Mouse (Mus musculus): Measurements from ENCODE around the gene Fgf12. TPM values are rescaled to one million over a fixed set of nuclear protein-coding genes. Genes with fewer than 3 reads are reported as not detected.

The Fgf12 gene
- total and polyA plus RNA-seq, 2 experiments from 2014 or later, result 56.9 to 64.0 TPM

DNA sequence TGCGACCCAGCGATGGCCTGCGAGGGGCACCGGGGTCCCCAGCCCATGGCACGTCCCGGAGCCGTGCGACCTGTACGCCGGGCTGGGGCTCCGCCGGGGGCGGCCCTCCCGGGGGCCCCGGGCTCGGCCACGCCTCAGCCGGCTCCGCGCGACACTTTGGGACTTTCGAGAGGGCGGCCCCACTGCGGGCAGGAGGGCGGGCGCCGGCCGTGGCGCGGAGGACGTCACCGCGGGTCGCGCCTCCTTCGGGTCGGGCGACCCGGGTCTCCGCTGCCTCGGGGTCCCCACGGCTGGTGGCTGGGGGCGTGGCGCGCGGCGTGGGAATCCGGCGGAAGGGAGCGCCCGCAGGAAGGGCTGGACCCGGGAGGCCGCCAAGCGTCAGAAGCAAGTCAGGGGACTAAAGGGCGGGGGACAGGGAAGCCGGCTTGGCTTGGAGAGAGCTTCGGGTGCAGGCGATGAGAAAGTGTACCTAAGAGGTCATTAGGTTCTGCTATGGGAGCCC is 188.1 kb downstream of the Fgf12 start:
- WGBS, result under 1% methylated on average over 53 of the region's 58 CpGs
- ATAC-seq (ENCODE audit: low FRiP score), result peak; percentile 74
- TF ChIP-seq CTCF (IDR thresholded peaks at IDR 0.05), result no peak
- Histone ChIP-seq H3K4me1 (ENCODE audit: insufficient read depth, low read length) (no peaks in the 10 kb centered on the region), H3K36me3 (ENCODE audit: insufficient read depth, low read length) (no peaks in the 10 kb centered on the region), H3K4me3 (ENCODE audit: low read depth, low read length) (peak overlapping the region; percentile 78), H3K4me2 (ENCODE audit: low read depth, low read length, poor library complexity, severe bottlenecking) (peak overlapping the region; percentile 99), H3K27me3 (ENCODE audit: insufficient read depth, low read length) (peaks cover 4% of the 10 kb centered on the region; the same call in 1 of the 2 replicates), H3K9ac (replicated peaks; ENCODE audit: low read length, poor library complexity, severe bottlenecking) (peak overlapping the region; percentile 57), H3K27ac (ENCODE audit: low read depth, low read length) (no peak overlapping the region), H3K9me3 (ENCODE audit: low read length) (no peaks in the 10 kb centered on the region)
- peak; percentile 27 for DNase-seq (ENCODE audit: low spot score)

DNA sequence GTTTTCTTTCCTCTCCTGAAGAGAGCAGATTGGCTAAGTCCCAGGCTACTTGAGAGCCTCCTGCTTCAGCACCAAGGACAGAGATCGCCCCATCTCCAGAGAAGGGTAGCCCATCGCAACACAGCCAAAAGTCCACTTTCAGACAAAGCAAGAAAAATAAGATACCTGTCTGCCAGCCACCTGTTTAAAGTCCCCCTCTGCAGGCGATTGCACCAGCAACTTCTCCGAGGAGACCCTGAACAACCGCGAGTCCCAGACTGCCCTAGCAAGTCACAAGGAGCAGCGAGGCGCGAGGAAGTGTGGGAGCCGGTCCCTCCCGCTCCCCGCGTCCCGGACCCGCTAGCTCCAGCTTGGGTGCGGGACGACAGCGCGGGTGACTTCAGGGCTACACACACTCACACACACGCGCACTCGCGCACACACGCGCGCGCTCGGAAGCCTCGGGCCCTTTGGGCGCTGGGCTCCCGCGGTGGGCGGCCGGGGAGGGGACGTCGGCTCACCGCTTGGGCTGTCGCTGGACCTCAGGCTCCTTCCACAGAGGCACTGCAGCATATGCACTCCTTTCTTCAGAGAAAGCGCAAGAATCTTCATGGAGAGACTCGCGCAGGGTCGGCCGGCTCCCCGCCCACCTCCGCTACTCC is 188.7 kb downstream of the Fgf12 start:
- H3K9ac ChIP-seq (replicated peaks; ENCODE audit: low read length, poor library complexity, severe bottlenecking), result peak overlapping the region; percentile 57
- peak overlapping the region; percentile 99 for H3K4me2 ChIP-seq (ENCODE audit: low read depth, low read length, poor library complexity, severe bottlenecking)
- DNase-seq (ENCODE audit: low spot score), result peak; percentile 33
- H3K27ac ChIP-seq (ENCODE audit: low read depth, low read length), result no peak overlapping the region
- H3K4me3 ChIP-seq (ENCODE audit: low read depth, low read length), result peak overlapping the region; percentile 78
- under 1% methylated on average over 39 of the region's 45 CpGs for WGBS
- TF ChIP-seq CTCF (IDR thresholded peaks at IDR 0.05), result no peak
- no peaks in the 10 kb centered on the region for H3K36me3 ChIP-seq (ENCODE audit: insufficient read depth, low read length)
- H3K9me3 ChIP-seq (ENCODE audit: low read length), result no peaks in the 10 kb centered on the region
- peak; percentile 78 for ATAC-seq (ENCODE audit: low FRiP score)
- peaks cover 4% of the 10 kb centered on the region; the same call in 1 of the 2 replicates for H3K27me3 ChIP-seq (ENCODE audit: insufficient read depth, low read length)
- H3K4me1 ChIP-seq (ENCODE audit: insufficient read depth, low read length), result no peaks in the 10 kb centered on the region

DNA sequence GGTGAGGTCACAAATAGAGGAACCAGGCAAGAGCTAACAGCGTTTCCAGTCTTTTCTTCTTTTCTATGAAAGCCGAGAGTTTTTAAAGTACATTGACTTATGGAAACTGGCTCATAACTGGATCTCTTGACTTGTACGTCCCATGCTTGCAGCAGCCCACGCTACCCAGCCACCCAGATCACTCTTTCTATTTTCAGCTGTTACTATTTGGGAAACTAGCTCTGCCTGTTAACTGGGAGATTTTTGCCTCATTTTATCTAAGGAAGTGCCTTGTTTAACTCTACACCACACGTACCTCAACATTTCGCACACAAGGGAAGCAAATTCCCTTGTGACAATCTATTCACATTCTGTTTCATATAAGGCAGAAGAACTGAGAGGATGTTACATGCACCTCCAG is 190.0 kb downstream of the Fgf12 start:
- Histone ChIP-seq H3K9me3 (ENCODE audit: low read length) (no peaks in the 10 kb centered on the region), H3K36me3 (ENCODE audit: insufficient read depth, low read length) (no peaks in the 10 kb centered on the region), H3K9ac (replicated peaks; ENCODE audit: low read length, poor library complexity, severe bottlenecking) (no peak overlapping the region), H3K4me3 (ENCODE audit: low read depth, low read length) (no peak overlapping the region), H3K4me1 (ENCODE audit: insufficient read depth, low read length) (no peaks in the 10 kb centered on the region), H3K27ac (ENCODE audit: low read depth, low read length) (no peak overlapping the region), H3K4me2 (ENCODE audit: low read depth, low read length, poor library complexity, severe bottlenecking) (no peak overlapping the region), H3K27me3 (ENCODE audit: insufficient read depth, low read length) (peaks cover 4% of the 10 kb centered on the region; the same call in 1 of the 2 replicates)
- no peak for DNase-seq (ENCODE audit: low spot score)
- 77% methylated on average over 6 of the region's 6 CpGs for WGBS
- ATAC-seq (ENCODE audit: low FRiP score), result no peak
- no peak for TF ChIP-seq CTCF (IDR thresholded peaks at IDR 0.05)

DNA sequence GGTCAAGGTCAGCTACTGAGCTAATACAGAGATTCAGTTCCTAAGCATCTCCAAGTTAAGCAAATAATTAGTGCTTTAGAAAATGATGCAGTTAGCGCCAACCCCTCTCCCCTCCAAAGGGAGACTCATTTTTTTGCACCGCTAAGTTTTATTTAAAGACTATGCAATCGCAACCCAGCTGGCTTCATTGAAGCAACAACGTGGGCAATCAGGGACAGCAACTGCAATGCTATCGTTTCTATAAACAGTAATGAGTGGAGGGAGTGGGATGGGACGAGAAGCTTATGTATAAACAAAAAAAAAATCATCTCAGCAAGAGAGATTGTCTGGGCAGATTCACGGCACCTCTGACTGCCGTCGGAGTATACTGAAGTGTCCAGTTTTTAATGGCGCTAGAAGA is 197.6 kb downstream of the Fgf12 start:
- Histone ChIP-seq H3K9ac (replicated peaks; ENCODE audit: low read length, poor library complexity, severe bottlenecking) (no peak overlapping the region), H3K27ac (ENCODE audit: low read depth, low read length) (no peak overlapping the region), H3K27me3 (ENCODE audit: insufficient read depth, low read length) (no peaks in the 10 kb centered on the region), H3K36me3 (ENCODE audit: insufficient read depth, low read length) (no peaks in the 10 kb centered on the region), H3K9me3 (ENCODE audit: low read length) (no peaks in the 10 kb centered on the region), H3K4me1 (ENCODE audit: insufficient read depth, low read length) (no peaks in the 10 kb centered on the region), H3K4me2 (ENCODE audit: low read depth, low read length, poor library complexity, severe bottlenecking) (no peak overlapping the region), H3K4me3 (ENCODE audit: low read depth, low read length) (no peak overlapping the region)
- ATAC-seq (ENCODE audit: low FRiP score), result no peak
- WGBS, result 85% methylated on average over 10 of the region's 10 CpGs
- no peak for TF ChIP-seq CTCF (IDR thresholded peaks at IDR 0.05)
- DNase-seq (ENCODE audit: low spot score), result no peak

DNA sequence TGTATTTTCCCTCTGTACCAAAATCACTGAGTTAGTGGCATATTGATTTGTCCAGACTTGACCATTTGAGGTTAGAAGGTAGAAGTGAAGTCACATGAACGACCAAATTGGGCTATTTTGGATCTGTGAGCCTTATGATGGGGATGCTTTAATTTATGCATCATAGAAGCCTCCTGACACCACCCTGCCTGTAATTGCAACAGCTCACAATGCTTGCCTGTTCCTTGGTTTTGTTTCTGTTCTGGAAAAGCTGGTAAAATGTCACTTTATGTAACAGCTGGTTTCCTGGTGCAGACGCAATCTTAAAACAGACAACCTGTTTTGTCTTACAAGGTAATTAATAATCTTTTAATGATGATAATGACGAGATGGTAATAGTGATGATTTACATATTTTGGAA is 213.4 kb downstream of the Fgf12 start:
- WGBS, result 76% methylated on average over 3 of the region's 3 CpGs

More for the DNA sequence above, 213.4 kb downstream of the Fgf12 start:
- Histone ChIP-seq H3K27me3 (ENCODE audit: insufficient read depth, low read length) (no peaks in the 10 kb centered on the region), H3K4me1 (ENCODE audit: insufficient read depth, low read length) (no peaks in the 10 kb centered on the region), H3K27ac (ENCODE audit: low read depth, low read length) (no peak overlapping the region), H3K9me3 (ENCODE audit: low read length) (no peaks in the 10 kb centered on the region), H3K9ac (replicated peaks; ENCODE audit: low read length, poor library complexity, severe bottlenecking) (no peak overlapping the region), H3K4me3 (ENCODE audit: low read depth, low read length) (no peak overlapping the region), H3K4me2 (ENCODE audit: low read depth, low read length, poor library complexity, severe bottlenecking) (no peak overlapping the region), H3K36me3 (ENCODE audit: insufficient read depth, low read length) (no peaks in the 10 kb centered on the region)
- TF ChIP-seq CTCF (IDR thresholded peaks at IDR 0.05), result no peak
- ATAC-seq (ENCODE audit: low FRiP score) (no peak), DNase-seq (ENCODE audit: low spot score) (no peak)

All from midbrain, postnatal 0 days (tissue).